Mouse (Mus musculus) B cell, adult 62 days (primary cell): ENCODE data around the gene Tada3. TPM values are rescaled to one million over a fixed set of nuclear protein-coding genes. Genes with fewer than 3 reads are reported as not detected.

Experiments
- total RNA-seq: library from RNA; stranded (reverse); gene quantifications from 4 replicates; pipeline ENCODE4 v1.2.4, GENCODE M21; 2023

Tada3 gene
- 26.6 to 32.6 TPM (median 28.8 TPM) in 4 replicates for total RNA-seq

GRCm38 (mm10) chr6:113377496-113378385 is at the start of gene Tada3, which contains the start of gene Arpc4:
TSS of gene Tada3 (minus strand) at chr6:113377883.
TSS of gene Arpc4 (plus strand) at chr6:113378115.

GRCm38 (mm10) chr6:113419199-113419587 is 41.5 kb upstream of the Tada3 start, which contains the start of gene Rpusd3:
TSS of gene Rpusd3 (minus strand) at chr6:113419340.

GRCm38 (mm10) chr6:113388960-113389359 is 11.3 kb upstream of the Tada3 start, which contains the start of gene Ttll3:
TSS of gene Ttll3 (plus strand) at chr6:113389260.

GRCm38 (mm10) chr6:113343177-113344092 is 34.2 kb downstream of the Tada3 start, which contains the start of gene Camk1:
TSS of gene Camk1 (minus strand) at chr6:113343984.

GRCm38 (mm10) chr6:113326533-113327315 is 51.0 kb downstream of the Tada3 start, which contains the start of gene Ogg1:
TSS of gene Ogg1 (plus strand) at chr6:113326972.

Other genes starting within 250 kb of the Tada3 start
- gene Lhfpl4, start 182.5 kb downstream of the Tada3 start, total RNA-seq = 0.54 to 2.4 TPM (median 0.97 TPM) in 4 replicates
- gene Mtmr14, start 140.0 kb downstream of the Tada3 start, total RNA-seq = 50.6 to 67.4 TPM (median 55.5 TPM) in 4 replicates
- gene Cpne9, start 95.6 kb downstream of the Tada3 start, total RNA-seq = 1.5 to 3.2 TPM (median 2.4 TPM) in 4 replicates
- 66.6 to 68.3 TPM (median 67.0 TPM) in 4 replicates for gene Brpf1, start 70.7 kb downstream of the Tada3 start, total RNA-seq
- gene Ogg1, start 50.9 kb downstream of the Tada3 start, total RNA-seq = 10.0 to 17.1 TPM (median 12.4 TPM) in 4 replicates
- gene Camk1, start 33.9 kb downstream of the Tada3 start, total RNA-seq = 0.89 to 1.4 TPM (median 1.2 TPM) in 3 of 4 replicates, not detected in the other
- gene Arpc4, start 232 bp upstream of the Tada3 start, total RNA-seq = 243 to 268 TPM (median 249 TPM) in 4 replicates
- gene Ttll3, start 11.4 kb upstream of the Tada3 start, total RNA-seq = 32.4 to 41.0 TPM (median 37.4 TPM) in 4 replicates
- 10.5 to 20.9 TPM (median 13.6 TPM) in 4 replicates for gene Rpusd3, start 41.5 kb upstream of the Tada3 start, total RNA-seq
- not detected in 4 replicates for gene Cidec, start 57.9 kb upstream of the Tada3 start, total RNA-seq
- 16.2 to 23.5 TPM (median 20.8 TPM) in 4 replicates for gene Jagn1, start 64.7 kb upstream of the Tada3 start, total RNA-seq
- not detected in 4 replicates for gene Il17re, start 80.6 kb upstream of the Tada3 start, total RNA-seq
- not detected in 4 replicates for gene Il17rc, start 93.5 kb upstream of the Tada3 start, total RNA-seq
- 15.5 to 21.0 TPM (median 16.6 TPM) in 4 replicates for gene Creld1, start 105.4 kb upstream of the Tada3 start, total RNA-seq
- gene Prrt3, start 124.0 kb upstream of the Tada3 start, total RNA-seq = 0.33 to 0.53 TPM (median 0.41 TPM) in 4 replicates
- 78.1 to 83.8 TPM (median 81.8 TPM) in 4 replicates for gene Emc3, start 153.8 kb upstream of the Tada3 start, total RNA-seq
- gene Fancd2, start 153.8 kb upstream of the Tada3 start, total RNA-seq = 1.5 to 3.8 TPM (median 2.6 TPM) in 4 replicates
- gene Fancd2os, start 222.8 kb upstream of the Tada3 start, total RNA-seq = not detected in 4 replicates
- gene Brk1, start 226.9 kb upstream of the Tada3 start, total RNA-seq = 109 to 116 TPM (median 111 TPM) in 4 replicates
- gene Vhl, start 246.1 kb upstream of the Tada3 start, total RNA-seq = 26.1 to 34.3 TPM (median 32.7 TPM) in 4 replicates